In genomic region chr4:136335065-136335464, GRCm38 (mm10) we compare ENCODE assay signal across 12 mouse cellular contexts.
"Had no signal": no experiment of that assay in that cellular context is flagged by ENCODE, and none has a peak within 500 bp of the region (broad histone marks: within the 10 kb centered on the region; RNA-seq: fewer than 3 reads in every experiment).

No protein-coding gene starts in this region.

- H3K27ac ChIP-seq: left cerebral cortex, adult 2 months; liver, embryonic 13.5 days had no signal

- H3K4me1 ChIP-seq: liver, embryonic 13.5 days had no signal

- H3K4me2 ChIP-seq: liver, embryonic 13.5 days; midbrain, embryonic 11.5 days had no signal

- H3K9me3 ChIP-seq: liver, embryonic 13.5 days had no signal

- H3K27me3 ChIP-seq: liver, embryonic 13.5 days had no signal

- H3K9ac ChIP-seq: liver, embryonic 13.5 days had no signal

- DNase-seq: kidney, postnatal 10 days; kidney, postnatal 36 days; layer of hippocampus, postnatal 36 days; liver, embryonic 13.5 days; lung, adult 2 months; lung, postnatal 14 days; lung, postnatal 4 days; midbrain, embryonic 14.5 days; thymus, adult 18-20 months; thymus, postnatal 36 days had no signal

- H3K4me3 ChIP-seq: left cerebral cortex, adult 2 months; liver, embryonic 13.5 days had no signal
